Mouse (Mus musculus) heart, embryonic 14.5 days (tissue): Measurements from ENCODE around the gene Sart1. TPM values are rescaled to one million over a fixed set of nuclear protein-coding genes. Genes with fewer than 3 reads are reported as not detected.
"Not testable (repeated sequence)": the region's sequence is repeated elsewhere in the genome, so short reads cannot be mapped to it uniquely, and the experiment has no call there.

ENCODE experiments used
- ATAC-seq: fragments of 200-750 bp; cut with Nextera tagmentation; 2 replicates; pipeline ENCODE4 v1.8.0; 2017; ENCODE audit warnings: low read depth, moderate TSS enrichment; ENCODE audit not compliant: insufficient number of reproducible peaks, insufficient read depth, low FRiP score
- H3K27ac ChIP-seq, 2 experiments: fragments of 200-500 bp in 1 of 2; fragments of 300-500 bp in 1 of 2; sonication (generic) in 1 of 2; replicated peaks in 1 of 2; 2 replicates each; pipeline ENCODE4 v1.5.1; 2012 to 2014; ENCODE audit warnings: low read depth in 2 of 2, low read length in 2 of 2, control low read depth in 1 of 2, mild to moderate bottlenecking in 1 of 2, mixed read lengths in 1 of 2; ENCODE audit not compliant: control insufficient read depth in 1 of 2, insufficient read depth in 1 of 2
- H3K27me3 ChIP-seq: fragments of 300-500 bp; sonication (generic); 2 replicates; pipeline ENCODE4 v1.6.1; 2014; ENCODE audit warnings: mild to moderate bottlenecking, low read length, control low read depth; ENCODE audit not compliant: control insufficient read depth, insufficient read depth
- H3K36me3 ChIP-seq: fragments of 300-500 bp; sonication (generic); 2 replicates; pipeline ENCODE4 v1.6.1; 2014; ENCODE audit warnings: mild to moderate bottlenecking, control low read depth, low read length, mixed read lengths; ENCODE audit not compliant: control insufficient read depth, insufficient read depth
- H3K4me1 ChIP-seq, 2 experiments: fragments of 200-500 bp in 1 of 2; fragments of 300-500 bp in 1 of 2; sonication (generic) in 1 of 2; 2 replicates each; pipeline ENCODE4 v1.6.1; 2012 to 2014; ENCODE audit warnings: low read length in 2 of 2, control low read depth in 1 of 2, mixed read lengths in 1 of 2; ENCODE audit not compliant: control insufficient read depth in 2 of 2, insufficient read depth in 2 of 2
- H3K4me2 ChIP-seq: fragments of 300-500 bp; sonication (generic); 2 replicates; pipeline ENCODE4 v1.6.1; 2014; ENCODE audit warnings: mild to moderate bottlenecking, low read length
- H3K4me3 ChIP-seq, 2 experiments: fragments of 200-500 bp in 1 of 2; fragments of 300-500 bp in 1 of 2; sonication (generic) in 1 of 2; 2 replicates each; pipeline ENCODE4 v1.5.1; 2012 to 2014; ENCODE audit warnings: low read length in 2 of 2, mild to moderate bottlenecking in 2 of 2, control low read depth in 1 of 2, low read depth in 1 of 2, moderate library complexity in 1 of 2; ENCODE audit not compliant: control insufficient read depth in 1 of 2, insufficient read depth in 1 of 2
- H3K9ac ChIP-seq: fragments of 300-500 bp; sonication (generic); 2 replicates; pipeline ENCODE4 v1.6.1; 2014; ENCODE audit warnings: mild to moderate bottlenecking, low read length
- H3K9me3 ChIP-seq: fragments of 300-500 bp; sonication (generic); 2 replicates; pipeline ENCODE4 v1.6.1; 2016; ENCODE audit warnings: low read length, control low read depth; ENCODE audit not compliant: control insufficient read depth
- WGBS: fragments of 180-500 bp; shearing (Covaris S2); extraction: QIAGEN DNeasy Blood & Tissue Kit; methylation state at CpG from one replicate; pipeline ENCODE4 v1.1.7; 2014; 5-methylcytosine and 5-hydroxymethylcytosine counted together
- polyA plus RNA-seq: library from polyadenylated mRNA; unstranded; fragments of >200 nt; fragmentation: Nextera tagmentation; extraction: Ambion mirVana; gene quantifications from 2 replicates; pipeline ENCODE4 v1.2.1, GENCODE M21; 2014

Gene Sart1
- polyA plus RNA-seq, 1 experiment from 2014 or later = 39.5 TPM

- Histone ChIP-seq H3K9me3 (no peaks in the 10 kb centered on the region), H3K27me3 (no peaks in the 10 kb centered on the region), H3K36me3 (no peaks in the 10 kb centered on the region), H3K9ac (peak overlapping the region; percentile 74), H3K27ac (peak overlapping the region; percentile 33 to 65; a peak in 2 of 4 replicates), H3K4me2 (peak overlapping the region; percentile 68), H3K4me3 (peak overlapping the region; percentile 31 to 41), H3K4me1 (peaks cover 13 to 23% of the 10 kb centered on the region in 2 experiments)
- no peak for ATAC-seq
- WGBS = 15% methylated on average over 7 of the region's 7 CpGs
These were observed 17.4 kb upstream of the Sart1 start for GRCm38 (mm10) chr19:5405924-5406323.

- no peaks in the 10 kb centered on the region for H3K9me3 ChIP-seq
- no peak within 1 kb of the TSS for H3K9ac ChIP-seq
- no peak within 1 kb of the TSS for H3K4me2 ChIP-seq
- WGBS = 80% methylated on average over 8 of the region's 8 CpGs
- H3K4me3 ChIP-seq = no peak within 1 kb of the TSS
- H3K36me3 ChIP-seq = no peaks in the 10 kb centered on the region
- H3K27me3 ChIP-seq = no peaks in the 10 kb centered on the region
- peaks cover 3 to 5% of the 10 kb centered on the region in 2 experiments; a peak in 3 of 4 replicates for H3K4me1 ChIP-seq
- no peak for ATAC-seq
- H3K27ac ChIP-seq = no peak within 1 kb of the TSS
These were observed 13.8 kb upstream of the Sart1 start, which contains the start of gene Tsga10ip for GRCm38 (mm10) chr19:5402293-5402692. Gene Tsga10ip (minus strand): TSS chr19:5402526.

GRCm38 (mm10) chr19:5401073-5401472, 12.6 kb upstream of the Sart1 start:
- 0 out of 4 replicates have a peak overlapping the region, but pooled peaks of 1 of the 2 experiments have one; percentile 8 for H3K27ac ChIP-seq
- H3K4me1 ChIP-seq, H3K4me3 ChIP-seq, H3K27me3 ChIP-seq, H3K9me3 ChIP-seq, H3K4me2 ChIP-seq, H3K9ac ChIP-seq, H3K36me3 ChIP-seq: not testable (repeated sequence)
- 54% methylated on average over 4 of the region's 4 CpGs for WGBS
- ATAC-seq = 0 out of 2 replicates have a peak, but pooled peaks have one; percentile 23

- peaks cover 10 to 15% of the 10 kb centered on the region in 2 experiments for H3K4me1 ChIP-seq
These were observed 6.9 kb upstream of the Sart1 start for GRCm38 (mm10) chr19:5395371-5395770.

GRCm38 (mm10) chr19:5394168-5394567, 5.7 kb upstream of the Sart1 start:
- 51% methylated on average over 10 of the region's 10 CpGs for WGBS
- Histone ChIP-seq H3K27ac (no peak overlapping the region), H3K9me3 (no peaks in the 10 kb centered on the region), H3K27me3 (no peaks in the 10 kb centered on the region), H3K4me3 (no peak overlapping the region), H3K36me3 (no peaks in the 10 kb centered on the region), H3K9ac (no peak overlapping the region), H3K4me2 (no peak overlapping the region), H3K4me1 (peaks cover 19 to 27% of the 10 kb centered on the region in 2 experiments)
- no peak for ATAC-seq

More at GRCm38 (mm10) chr19:5395371-5395770, 6.9 kb upstream of the Sart1 start:
- Histone ChIP-seq H3K27ac (no peak overlapping the region), H3K4me3 (no peak overlapping the region), H3K4me2 (no peak overlapping the region), H3K36me3 (no peaks in the 10 kb centered on the region), H3K9ac (no peak overlapping the region), H3K9me3 (no peaks in the 10 kb centered on the region), H3K27me3 (no peaks in the 10 kb centered on the region)
- 69% methylated on average over 4 of the region's 4 CpGs for WGBS
- no peak for ATAC-seq

- WGBS = 21% methylated on average over 4 of the region's 4 CpGs
These were observed 4.4 kb upstream of the Sart1 start for GRCm38 (mm10) chr19:5392892-5393291.

GRCm38 (mm10) chr19:5390416-5390815, 1.9 kb upstream of the Sart1 start:
- Histone ChIP-seq H3K36me3 (peaks cover 5% of the 10 kb centered on the region), H3K27ac (peak overlapping the region; percentile 3 to 81; a peak in 2 of 4 replicates), H3K4me2 (peak overlapping the region; percentile 84), H3K27me3 (no peaks in the 10 kb centered on the region), H3K9me3 (no peaks in the 10 kb centered on the region), H3K4me1 (peaks cover 21 to 35% of the 10 kb centered on the region in 2 experiments), H3K4me3 (peak overlapping the region in 1 of 2 experiments; percentile 92; a peak in 3 of 4 replicates), H3K9ac (peak overlapping the region; percentile 89; the same call in 1 of the 2 replicates)
- no peak for ATAC-seq
- 49% methylated on average over 8 of the region's 8 CpGs for WGBS

More at GRCm38 (mm10) chr19:5392892-5393291, 4.4 kb upstream of the Sart1 start:
- Histone ChIP-seq H3K27ac (peak overlapping the region; percentile 74 to 80), H3K27me3 (no peaks in the 10 kb centered on the region), H3K9me3 (no peaks in the 10 kb centered on the region), H3K4me1 (peaks cover 19 to 27% of the 10 kb centered on the region in 2 experiments), H3K4me2 (no peak overlapping the region), H3K9ac (peak overlapping the region; percentile 38), H3K4me3 (no peak overlapping the region), H3K36me3 (no peaks in the 10 kb centered on the region)
- no peak for ATAC-seq

GRCm38 (mm10) chr19:5389647-5390046, 1.1 kb upstream of the Sart1 start:
- peak overlapping the region; percentile 14 to 81; a peak in 3 of 4 replicates for H3K27ac ChIP-seq
- ATAC-seq = no peak
- H3K9me3 ChIP-seq = no peaks in the 10 kb centered on the region
- H3K9ac ChIP-seq = peak overlapping the region; percentile 89
- no peaks in the 10 kb centered on the region for H3K27me3 ChIP-seq
- peak overlapping the region; percentile 84 for H3K4me2 ChIP-seq
- 12% methylated on average over 12 of the region's 12 CpGs for WGBS
- H3K4me1 ChIP-seq = peaks cover 20 to 35% of the 10 kb centered on the region in 2 experiments
- peaks cover 12% of the 10 kb centered on the region for H3K36me3 ChIP-seq
- peak overlapping the region; percentile 85 to 92 for H3K4me3 ChIP-seq
